Mouse (Mus musculus) erythroblast, embryonic 14.5 days (primary cell): ENCODE results near the gene Tspan9.

Experiments
- GATA1 ChIP-seq: IDR thresholded peaks from 2 replicates; pipeline ENCODE4 v1.6.1; 2012; ENCODE audit warnings: low read length, inconsistent platforms, mixed read lengths
- TAL1 ChIP-seq: IDR thresholded peaks from 3 replicates; pipeline ENCODE4 v1.6.1; 2012; ENCODE audit warnings: low read length, inconsistent platforms, mixed read lengths

DNA sequence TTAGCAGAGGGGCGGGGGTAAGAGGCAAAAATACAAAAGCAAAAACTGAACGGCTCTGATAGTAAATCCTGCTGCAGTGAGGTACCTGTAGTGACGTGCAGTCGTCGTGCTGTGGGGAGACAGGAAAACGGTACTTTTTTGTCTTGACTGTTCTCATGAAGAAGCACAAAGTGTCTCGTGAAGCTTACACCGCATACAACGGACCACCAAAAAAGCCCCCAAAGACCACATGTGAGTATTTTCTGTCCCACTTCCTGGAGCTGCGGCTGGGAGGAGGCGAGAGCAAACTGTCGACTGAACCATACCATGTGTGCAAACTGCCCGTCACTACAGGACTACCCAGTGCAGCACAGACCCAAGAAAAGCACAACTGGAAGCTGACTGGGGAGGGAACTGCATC is 117.8 kb downstream of the Tspan9 start:
- TF ChIP-seq GATA1: no peak
- no peak for TF ChIP-seq TAL1
